Mouse (Mus musculus) lung, postnatal 36 days (tissue): Measurements from ENCODE around the gene H2afj.
A peak's percentile ranks its signal among the peaks of the same experiment; 100 is the strongest.

ENCODE experiments used
- DNase-seq: peaks from one replicate; pipeline ENCODE4 v3.0.0; 2022; ENCODE audit warnings: mixed read lengths

The H2afj gene

DNA sequence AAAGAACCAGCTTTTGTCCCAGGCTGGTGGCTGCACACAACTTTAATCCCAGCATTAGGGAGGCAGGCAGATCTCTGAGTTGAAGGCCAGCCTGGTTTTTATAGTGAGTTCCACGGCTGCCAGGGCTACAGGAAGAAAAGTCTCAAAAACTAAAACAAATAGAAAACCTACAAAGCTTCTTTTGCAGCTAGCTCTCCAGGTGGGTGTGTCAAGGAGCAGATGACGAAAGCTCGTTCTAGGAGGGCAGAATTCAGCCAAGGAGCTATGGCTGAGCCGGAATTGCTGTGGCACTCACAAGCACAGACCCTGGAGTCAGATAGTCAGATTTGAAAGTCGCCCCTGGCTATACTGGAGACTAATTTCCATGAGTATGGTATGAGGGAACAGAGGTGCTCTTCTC lies 1.2 kb upstream of the H2afj start:
- peak; percentile 78 for DNase-seq

DNA sequence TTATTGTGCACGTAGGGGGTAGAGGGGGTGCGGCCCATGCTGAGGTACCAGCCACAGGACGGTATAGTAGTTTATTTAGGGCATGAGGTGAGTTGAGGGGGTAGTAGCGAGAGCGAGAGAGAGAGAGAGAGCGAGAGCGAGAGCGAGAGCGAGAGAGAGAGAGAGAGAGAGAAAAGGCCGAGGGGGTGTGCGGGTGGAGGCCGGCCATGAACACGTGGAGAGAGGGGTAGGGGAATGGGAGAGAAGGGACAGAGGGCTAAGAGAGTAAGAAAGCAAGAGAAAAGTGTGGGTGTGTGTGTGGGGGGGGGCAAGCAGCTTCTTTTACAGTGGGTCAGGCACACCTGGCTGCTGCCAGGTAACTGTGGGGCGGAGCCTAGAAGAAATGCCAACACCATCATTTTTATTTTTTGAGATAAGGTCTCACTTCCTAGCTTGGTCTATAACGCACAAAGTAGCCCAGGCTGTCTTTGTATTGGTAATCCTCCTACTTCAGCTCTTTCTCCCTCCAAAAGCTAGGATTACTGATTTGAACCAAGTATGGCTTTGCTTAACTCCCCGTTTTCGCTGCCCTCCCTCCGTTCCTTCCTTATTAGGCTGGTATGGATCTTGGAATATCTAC lies 540 bp upstream of the H2afj start:
- DNase-seq: no peak

- peak; percentile 40 for DNase-seq
These were observed 595 bp downstream of the H2afj start for GRCm38 (mm10) chr6:136808631-136809046.

DNA sequence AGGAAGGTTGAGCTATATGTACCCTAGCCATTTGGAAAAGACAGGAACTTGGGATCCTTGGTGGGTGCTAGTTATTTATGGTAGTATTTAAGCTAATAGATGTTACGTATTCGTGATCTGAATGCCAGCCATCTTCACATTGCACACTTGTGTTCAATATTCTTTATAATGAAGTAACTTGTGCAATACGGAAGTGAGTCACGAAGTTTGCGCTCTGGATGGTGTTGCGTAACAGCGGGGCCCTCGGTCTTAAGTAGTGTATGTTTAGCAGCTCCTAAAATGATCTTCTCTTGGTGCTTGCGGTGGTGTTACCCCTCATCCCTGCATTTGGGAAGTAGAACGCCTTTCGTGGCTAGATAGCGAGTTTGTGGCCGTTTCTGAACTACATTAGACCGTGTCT lies 1.0 kb downstream of the H2afj start:
- DNase-seq: peak; percentile 93

- DNase-seq: no peak
These were observed 1.6 kb downstream of the H2afj start for GRCm38 (mm10) chr6:136809673-136810072.

GRCm38 (mm10) chr6:136811196-136811595 lies 3.2 kb downstream of the H2afj start:
- DNase-seq: no peak

DNA sequence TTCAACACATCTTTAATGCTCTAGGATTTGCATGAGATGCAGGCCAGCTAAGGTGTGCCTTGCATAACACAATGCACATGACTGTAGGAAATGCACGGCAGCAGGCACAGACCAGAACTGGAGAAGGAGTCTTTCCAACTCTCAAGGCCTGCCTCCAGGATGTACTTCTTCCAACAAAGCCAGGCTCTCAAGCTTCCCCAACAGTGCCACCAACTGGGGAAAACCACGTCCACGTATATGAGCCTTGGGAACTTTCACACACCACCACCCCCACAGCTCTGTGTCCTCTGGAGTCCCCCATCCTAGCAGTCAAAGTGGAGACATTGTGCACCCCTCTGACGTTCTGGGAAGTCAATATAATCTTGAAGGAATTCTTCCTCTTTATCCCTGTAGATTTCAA lies 5.1 kb downstream of the H2afj start:
- DNase-seq: peak; percentile 58

DNA sequence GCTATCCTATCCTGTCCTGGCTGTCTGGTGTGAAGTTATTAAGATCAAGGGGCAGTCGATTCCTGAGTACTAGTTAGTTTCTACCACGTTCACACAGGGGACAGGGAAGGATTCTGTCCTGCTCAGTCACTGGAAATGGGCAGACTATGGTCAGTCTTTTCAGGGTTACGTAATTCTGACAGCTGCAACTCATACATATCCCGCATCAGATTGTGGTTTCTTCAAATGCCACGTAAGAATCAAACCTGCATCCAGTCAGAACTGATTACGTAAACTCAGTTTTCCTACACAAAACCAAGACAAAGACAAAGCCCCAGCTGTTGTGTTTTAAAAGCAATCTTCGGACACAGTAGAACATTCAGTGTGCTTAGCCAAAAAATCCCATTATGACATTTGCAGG lies 7.3 kb downstream of the H2afj start:
- DNase-seq: no peak

DNA sequence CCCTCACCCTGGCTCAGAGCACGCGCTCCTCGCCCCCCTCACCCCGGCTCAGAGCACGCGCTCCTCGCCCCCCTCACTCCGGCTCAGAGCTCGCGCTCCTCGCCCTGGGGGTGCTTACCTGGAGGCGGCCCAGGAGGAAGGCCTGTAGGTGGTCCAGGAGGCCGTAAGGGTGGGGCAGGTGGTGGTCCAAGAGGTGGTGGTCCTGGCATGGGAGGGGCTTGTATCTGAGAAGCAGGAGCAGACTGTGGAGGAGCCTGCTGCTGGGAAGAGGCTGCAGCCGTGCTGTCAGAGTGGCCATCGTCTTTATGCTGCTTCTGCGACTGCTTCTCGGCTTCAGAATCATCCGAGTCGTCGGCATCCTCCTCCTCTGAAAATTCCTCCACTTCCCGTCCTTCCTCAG lies 8.8 kb downstream of the H2afj start:
- no peak for DNase-seq

GRCm38 (mm10) chr6:136817549-136817948 lies 9.5 kb downstream of the H2afj start:
- no peak for DNase-seq

DNA sequence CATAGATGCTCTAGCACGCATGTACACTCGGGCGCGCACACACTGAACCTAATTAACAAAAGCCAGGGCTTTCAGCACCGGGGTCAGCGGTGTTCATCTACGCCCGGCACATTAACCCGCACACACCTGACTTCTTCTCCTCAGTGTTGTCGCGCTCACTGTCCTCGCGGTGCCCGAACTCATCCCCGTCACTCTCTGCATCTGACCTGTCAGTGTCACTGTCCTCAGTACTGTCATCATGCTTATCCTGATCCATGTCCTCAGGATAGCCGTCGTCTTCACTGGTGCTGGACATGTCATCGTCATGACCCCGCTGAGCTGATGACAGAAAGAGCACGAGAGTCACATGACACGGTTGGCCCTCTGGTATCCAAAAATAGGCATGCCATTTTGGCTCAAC lies 12.3 kb downstream of the H2afj start:
- DNase-seq: no peak

DNA sequence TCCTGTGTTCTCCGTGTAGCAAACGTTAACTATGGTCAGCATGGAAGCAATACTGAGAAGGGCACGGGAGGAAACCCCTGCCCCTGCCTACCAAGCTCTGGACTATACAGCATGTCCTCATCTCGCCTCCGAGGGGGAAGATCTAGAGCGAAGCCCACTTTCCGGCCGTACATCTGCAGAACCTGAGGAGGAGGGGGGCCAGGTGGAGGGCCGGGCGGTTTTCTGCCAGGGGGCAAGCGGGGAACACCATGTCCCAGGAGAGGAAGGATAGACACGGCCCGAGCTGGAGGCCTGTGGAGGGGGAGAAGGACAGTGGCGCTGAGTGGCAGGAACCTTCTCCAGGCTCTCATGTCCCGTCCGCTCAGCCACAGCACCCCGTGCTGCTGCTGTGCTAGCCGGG lies 13.0 kb downstream of the H2afj start:
- DNase-seq: no peak

GRCm38 (mm10) chr6:136824987-136825386 lies 16.9 kb downstream of the H2afj start:
- no peak for DNase-seq

GRCm38 (mm10) chr6:136827116-136827515 lies 19.1 kb downstream of the H2afj start:
- no peak for DNase-seq

DNA sequence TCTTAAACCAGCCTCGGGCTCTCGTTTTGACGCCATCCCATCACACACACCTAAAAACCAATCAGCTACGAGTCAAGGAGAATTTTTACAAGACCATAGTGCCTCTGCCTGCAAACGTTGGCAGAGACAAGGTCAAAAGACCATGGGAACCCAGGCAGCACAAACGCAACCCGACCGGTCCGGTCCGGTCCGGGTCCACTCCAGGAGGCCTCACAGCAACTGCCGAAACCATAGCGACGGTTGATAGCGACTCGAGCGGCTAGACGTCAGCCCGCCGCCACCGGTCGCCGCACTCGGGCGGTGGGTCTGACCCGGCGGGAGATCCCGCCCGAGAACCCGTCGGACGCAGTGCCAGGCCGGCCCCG lies 19.5 kb downstream of the H2afj start, which contains the start of gene BC049715:
Gene BC049715 (plus strand): TSS at position 111 of the 365 bp plus-strand sequence.
- DNase-seq: peak; percentile 31

- DNase-seq: peak; percentile 98
These were observed 20.0 kb downstream of the H2afj start, which contains the start of gene Wbp11 for GRCm38 (mm10) chr6:136827881-136828561. Gene Wbp11, minus strand, starts transcription at chr6:136828233.

DNA sequence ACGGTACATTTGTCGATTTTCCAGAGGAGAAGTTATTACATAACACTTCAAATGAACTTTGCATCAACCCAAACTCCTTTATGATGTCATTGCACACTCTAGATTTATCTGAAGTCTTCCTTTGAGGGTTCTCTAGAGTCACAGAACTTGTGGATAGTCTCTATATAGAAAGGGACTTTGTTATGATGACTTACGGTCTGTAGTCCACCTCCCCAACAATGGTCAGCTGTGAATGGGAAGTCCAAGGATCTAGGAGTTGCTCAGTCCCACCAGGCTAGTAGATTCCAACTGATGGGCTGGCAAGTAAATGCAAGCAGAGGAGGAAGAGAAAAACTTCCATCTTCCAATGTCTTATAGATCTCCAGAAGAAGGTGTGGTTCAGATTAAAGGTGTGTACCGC lies 20.6 kb downstream of the H2afj start:
- DNase-seq: no peak

DNA sequence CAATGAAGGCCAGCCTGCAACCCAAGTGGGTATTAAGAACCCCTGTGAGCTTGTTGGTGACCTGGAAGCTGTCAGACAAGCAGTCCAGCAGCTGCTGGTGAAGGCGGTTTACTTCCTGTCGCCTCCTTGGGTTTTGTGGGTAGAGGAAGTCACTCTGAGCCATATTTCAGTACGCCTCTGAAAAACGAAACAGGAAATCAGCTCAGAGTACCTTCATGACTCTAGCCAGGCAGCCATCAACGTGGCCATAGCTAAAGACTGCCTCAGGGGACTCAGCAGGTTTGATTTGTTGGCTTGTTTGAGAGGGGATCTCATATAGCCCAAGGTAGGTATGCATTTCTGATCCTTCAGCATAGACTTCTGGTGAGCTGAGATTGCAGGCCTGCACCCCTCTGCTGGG lies 23.7 kb downstream of the H2afj start:
- peak; percentile 22 for DNase-seq

GRCm38 (mm10) chr6:136835352-136835751 lies 27.3 kb downstream of the H2afj start, which contains the start of gene Smco3:
Gene Smco3, minus strand, starts transcription at chr6:136835452.
- no peak for DNase-seq

DNA sequence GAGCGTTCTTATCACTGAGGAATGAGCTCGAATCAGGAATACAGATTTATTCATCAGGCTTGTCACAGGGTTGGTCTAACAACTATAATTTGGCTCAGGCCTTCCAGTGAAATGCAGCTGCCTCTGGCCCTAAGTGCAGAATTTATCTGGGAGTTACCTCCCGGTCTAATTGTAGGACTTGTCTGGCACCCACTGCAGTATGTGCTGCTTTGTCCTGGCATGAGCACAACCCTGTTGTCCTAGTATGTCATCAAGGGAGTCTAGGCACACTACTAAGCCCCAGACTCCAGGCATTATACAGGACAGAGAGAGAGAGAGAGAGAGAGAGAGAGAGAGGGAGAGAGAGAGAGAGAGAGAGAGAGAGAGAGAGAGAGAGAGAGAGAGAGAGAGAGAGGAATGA lies 29.3 kb downstream of the H2afj start:
- DNase-seq: no peak

DNA sequence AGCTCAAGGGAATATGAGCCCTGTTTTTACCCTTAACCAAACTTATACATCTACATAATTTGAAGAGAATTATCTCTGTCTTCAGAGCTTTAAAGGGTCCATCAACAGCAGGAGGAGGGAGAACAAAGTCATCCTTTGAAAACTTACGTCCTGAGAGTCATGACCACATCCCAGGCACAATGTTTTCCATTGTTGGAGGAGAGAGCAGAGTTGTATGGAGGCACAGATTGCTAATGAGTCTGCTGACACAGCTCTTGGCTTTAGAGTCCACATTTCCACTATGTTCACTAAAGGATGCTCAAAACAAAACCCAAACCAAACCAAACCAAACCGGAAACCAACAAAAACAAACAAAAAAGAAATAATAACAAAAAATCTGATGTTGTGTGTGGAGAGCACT lies 36.9 kb downstream of the H2afj start:
- no peak for DNase-seq

DNA sequence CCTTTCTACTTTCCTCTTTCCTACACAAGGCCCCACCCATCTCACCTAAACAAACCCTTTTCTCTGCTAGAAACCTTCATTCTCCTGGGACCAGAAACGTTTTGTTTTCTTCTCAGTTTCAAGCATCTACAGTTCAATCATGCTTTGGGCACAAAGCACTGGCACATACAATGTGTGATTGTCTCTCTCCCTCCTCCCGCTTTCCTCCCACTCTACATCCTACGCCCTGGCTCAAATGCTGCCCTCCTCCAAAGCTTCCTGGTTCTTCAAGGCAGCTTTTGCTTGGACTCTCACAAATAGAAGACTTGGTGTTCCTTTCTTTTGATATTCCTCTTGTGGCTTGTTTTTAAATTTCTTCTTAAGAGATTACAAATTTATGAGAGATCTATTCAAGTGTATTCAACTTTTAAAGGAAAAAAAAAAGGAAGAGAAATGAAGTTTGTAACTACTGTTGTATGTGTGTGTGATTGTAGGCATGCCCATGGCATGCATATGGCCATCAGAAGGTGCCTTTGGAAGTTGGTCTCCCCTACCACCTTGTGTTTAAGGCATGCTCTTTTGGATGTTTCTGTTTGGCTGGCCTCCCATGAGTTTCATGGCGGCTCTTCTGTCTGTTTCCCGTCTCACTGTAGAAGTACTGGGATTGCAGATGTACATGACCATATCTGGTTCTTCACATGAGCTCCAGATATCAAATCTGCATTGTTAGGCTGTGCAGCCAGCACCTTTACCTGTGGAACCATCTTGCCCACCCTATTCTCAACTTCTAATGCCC lies 37.8 kb downstream of the H2afj start:
- DNase-seq: no peak

- DNase-seq: no peak
These were observed 39.2 kb downstream of the H2afj start for GRCm38 (mm10) chr6:136847267-136847666.

DNA sequence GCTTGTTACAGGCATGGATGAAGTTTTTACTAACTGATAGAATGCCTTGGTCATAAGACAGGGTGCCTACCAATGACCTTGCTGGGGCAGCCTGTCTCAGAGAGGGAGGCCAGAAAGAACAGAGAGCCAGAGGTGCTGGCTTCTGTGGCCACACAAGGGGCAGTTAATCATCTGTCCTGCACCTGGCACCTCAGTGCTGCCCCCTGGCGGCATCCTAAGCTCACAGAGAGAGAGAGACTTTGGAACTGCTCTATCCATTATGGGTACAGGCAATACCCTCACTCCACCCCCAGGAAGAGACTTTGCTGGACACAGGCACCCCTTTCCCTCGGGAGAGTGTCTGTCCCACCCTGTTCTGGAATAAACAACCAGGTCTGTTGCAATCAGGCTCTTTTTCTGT lies 39.7 kb downstream of the H2afj start:
- peak; percentile 77 for DNase-seq
